Mouse (Mus musculus) spleen, adult 2 months (tissue): ENCODE results near the gene Cdk13.

Source experiments
- CTCF ChIP-seq: fragments of 200-500 bp; IDR thresholded peaks from 2 replicates; pipeline ENCODE4 v1.5.1; 2011; ENCODE audit warnings: mild to moderate bottlenecking, inconsistent platforms; ENCODE audit not compliant: insufficient read depth, insufficient read length, insufficient replicate concordance; ENCODE audit errors: extremely low read depth
- POLR2A ChIP-seq: fragments of 200-500 bp; IDR thresholded peaks from 2 replicates; pipeline ENCODE4 v1.6.1; 2011; ENCODE audit warnings: low read depth, low read length, inconsistent platforms

GRCm38 (mm10) chr13:17671122-17671521, 133.8 kb downstream of the Cdk13 start:
- TF ChIP-seq CTCF (no peak), POLR2A (no peak)
